Mouse (Mus musculus) MEL (cell line): Measurements from ENCODE around the gene Ptcra. TPM values are rescaled to one million over a fixed set of nuclear protein-coding genes. Genes with fewer than 3 reads are reported as not detected.

Source experiments
- DNase-seq: peaks from one replicate; pipeline ENCODE4 v3.0.0; 2011; ENCODE audit warnings: low read depth, low spot score
- H3K27ac ChIP-seq: 2 replicates; pipeline ENCODE4 v1.5.1; 2012; ENCODE audit warnings: low read depth, mild to moderate bottlenecking, control low read depth, low read length, moderate library complexity; ENCODE audit not compliant: control insufficient read depth
- H3K27me3 ChIP-seq, 2 experiments: fragments of 150-350 bp in 1 of 2; sonication (generic) in 1 of 2; 2 replicates each; pipeline ENCODE4 v1.6.1; 2012; ENCODE audit warnings: low read length in 2 of 2, mild to moderate bottlenecking in 2 of 2, improper control_type of control experiment in 1 of 2, moderate library complexity in 1 of 2; ENCODE audit not compliant: insufficient read depth in 2 of 2, control insufficient read depth in 1 of 2
- H3K36me3 ChIP-seq, 2 experiments: 2 replicates each; pipeline ENCODE4 v1.6.1; 2012 to 2014; ENCODE audit warnings: low read length in 2 of 2, improper control_type of control experiment in 1 of 2, inconsistent platforms in 1 of 2, mild to moderate bottlenecking in 1 of 2; ENCODE audit not compliant: insufficient read depth in 2 of 2, control insufficient read depth in 1 of 2
- H3K4me1 ChIP-seq, 2 experiments: fragments of 150-350 bp in 1 of 2; sonication (generic) in 1 of 2; 2 replicates each; pipeline ENCODE4 v1.6.1; 2012; ENCODE audit warnings: low read length in 2 of 2, improper control_type of control experiment in 1 of 2, mild to moderate bottlenecking in 1 of 2; ENCODE audit not compliant: insufficient read depth in 2 of 2, control insufficient read depth in 1 of 2
- H3K4me3 ChIP-seq, 2 experiments: fragments of 150-350 bp in 1 of 2; sonication (generic) in 1 of 2; 2 replicates each; pipeline ENCODE4 v1.5.1; 2012; ENCODE audit warnings: low read depth in 2 of 2, low read length in 2 of 2, mild to moderate bottlenecking in 2 of 2, moderate library complexity in 2 of 2, control low read depth in 1 of 2, improper control_type of control experiment in 1 of 2; ENCODE audit not compliant: control insufficient read depth in 1 of 2, insufficient read depth in 1 of 2
- H3K79me2 ChIP-seq: 2 replicates; pipeline ENCODE4 v1.6.1; 2012; ENCODE audit warnings: mild to moderate bottlenecking, low read length, moderate library complexity; ENCODE audit not compliant: control insufficient read depth, poor library complexity, insufficient read depth
- H3K9ac ChIP-seq: 2 replicates; pipeline ENCODE4 v1.6.1; 2012; ENCODE audit warnings: low read depth, mild to moderate bottlenecking, control low read depth, low read length, moderate library complexity; ENCODE audit not compliant: control insufficient read depth, poor library complexity, severe bottlenecking
- H3K9me3 ChIP-seq: fragments of 150-350 bp; sonication (generic); replicated peaks from 2 replicates; pipeline ENCODE4 v1.6.1; 2012; ENCODE audit warnings: mild to moderate bottlenecking, low read length, improper control_type of control experiment, moderate library complexity; ENCODE audit not compliant: insufficient read depth
- CHD1 ChIP-seq: IDR thresholded peaks from 2 replicates; pipeline ENCODE4 v1.6.1; 2012; ENCODE audit warnings: low read depth, mild to moderate bottlenecking, inconsistent platforms, low read length, improper control_type of control experiment
- CHD2 ChIP-seq: IDR thresholded peaks from 2 replicates; pipeline ENCODE4 v1.6.1; 2011; ENCODE audit warnings: low read length, improper control_type of control experiment
- E2F4 ChIP-seq: IDR thresholded peaks from 2 replicates; pipeline ENCODE4 v1.6.1; 2011; ENCODE audit warnings: low read depth, low read length, improper control_type of control experiment, borderline replicate concordance
- ELF1 ChIP-seq: IDR thresholded peaks from 2 replicates; pipeline ENCODE4 v1.6.1; 2014; ENCODE audit warnings: low read depth, mild to moderate bottlenecking, inconsistent platforms, low read length, improper control_type of control experiment, moderate library complexity
- EP300 ChIP-seq, 2 experiments: IDR thresholded peaks; 2 replicates each; pipeline ENCODE4 v1.6.1; 2011; ENCODE audit warnings: improper control_type of control experiment in 2 of 2, low read length in 2 of 2, low read depth in 1 of 2, mild to moderate bottlenecking in 1 of 2
- GABPA ChIP-seq: IDR thresholded peaks from 2 replicates; pipeline ENCODE4 v1.6.1; 2012; ENCODE audit warnings: low read depth, mild to moderate bottlenecking, inconsistent platforms, low read length, improper control_type of control experiment, moderate library complexity
- KAT2A ChIP-seq: conservative IDR thresholded peaks from 2 replicates; pipeline ENCODE4 v1.6.1; 2012; ENCODE audit warnings: low read depth, low read length, improper control_type of control experiment, inconsistent platforms
- MAFK ChIP-seq: IDR thresholded peaks from 2 replicates; pipeline ENCODE4 v1.6.1; 2011; ENCODE audit warnings: low read depth, mild to moderate bottlenecking, low read length, improper control_type of control experiment, borderline replicate concordance
- MAX ChIP-seq: IDR thresholded peaks from 2 replicates; pipeline ENCODE4 v1.6.1; 2011; ENCODE audit warnings: low read length, improper control_type of control experiment
- MEF2A ChIP-seq: IDR thresholded peaks from 2 replicates; pipeline ENCODE4 v1.6.1; 2014; ENCODE audit warnings: low read depth, mild to moderate bottlenecking, inconsistent platforms, low read length, improper control_type of control experiment; ENCODE audit not compliant: poor library complexity, insufficient replicate concordance, severe bottlenecking; ENCODE audit errors: extremely low read depth
- MXI1 ChIP-seq: IDR thresholded peaks from 2 replicates; pipeline ENCODE4 v1.6.1; 2011; ENCODE audit warnings: mild to moderate bottlenecking, low read depth, low read length, improper control_type of control experiment
- MYB ChIP-seq: IDR thresholded peaks from 2 replicates; pipeline ENCODE4 v1.6.1; 2011; ENCODE audit warnings: mild to moderate bottlenecking, low read depth, low read length, improper control_type of control experiment
- MYC ChIP-seq: IDR thresholded peaks from 2 replicates; pipeline ENCODE4 v1.6.1; 2011; ENCODE audit warnings: low read depth, mild to moderate bottlenecking, low read length, improper control_type of control experiment, moderate library complexity
- NELFE ChIP-seq: IDR thresholded peaks from 2 replicates; pipeline ENCODE4 v1.6.1; 2011; ENCODE audit warnings: low read depth, low read length, improper control_type of control experiment
- POLR2AphosphoS5 ChIP-seq: IDR thresholded peaks from 2 replicates; pipeline ENCODE4 v1.6.1; 2012; ENCODE audit warnings: low read depth, borderline replicate concordance, mild to moderate bottlenecking, inconsistent platforms, low read length, moderate library complexity, mixed read lengths
- RAD21 ChIP-seq: IDR thresholded peaks from 2 replicates; pipeline ENCODE4 v1.6.1; 2011; ENCODE audit warnings: mild to moderate bottlenecking, low read depth, low read length, improper control_type of control experiment
- RCOR1 ChIP-seq: IDR thresholded peaks from 2 replicates; pipeline ENCODE4 v1.6.1; 2012; ENCODE audit warnings: low read depth, mild to moderate bottlenecking, inconsistent platforms, low read length, improper control_type of control experiment
- SIN3A ChIP-seq: IDR thresholded peaks from 2 replicates; pipeline ENCODE4 v1.6.1; 2012; ENCODE audit warnings: low read length, improper control_type of control experiment, inconsistent platforms
- SMC3 ChIP-seq: IDR thresholded peaks from 2 replicates; pipeline ENCODE4 v1.6.1; 2011; ENCODE audit warnings: low read depth, low read length, improper control_type of control experiment
- TAL1 ChIP-seq: IDR thresholded peaks from 2 replicates; pipeline ENCODE4 v1.6.1; 2012; ENCODE audit warnings: mild to moderate bottlenecking, inconsistent platforms, low read length, moderate library complexity, mixed read lengths
- TCF12 ChIP-seq: IDR thresholded peaks from 2 replicates; pipeline ENCODE4 v1.6.1; 2014; ENCODE audit warnings: low read depth, mild to moderate bottlenecking, inconsistent platforms, low read length, improper control_type of control experiment, moderate library complexity
- UBTF ChIP-seq: IDR thresholded peaks from 2 replicates; pipeline ENCODE4 v1.6.1; 2012; ENCODE audit warnings: low read depth, mild to moderate bottlenecking, inconsistent platforms, low read length, improper control_type of control experiment, moderate library complexity, borderline replicate concordance; ENCODE audit not compliant: insufficient read depth
- USF1 ChIP-seq: IDR thresholded peaks from 2 replicates; pipeline ENCODE4 v1.6.1; 2014; ENCODE audit warnings: low read depth, mild to moderate bottlenecking, inconsistent platforms, low read length, improper control_type of control experiment, moderate library complexity
- USF2 ChIP-seq, 2 experiments: IDR thresholded peaks; 2 replicates each; pipeline ENCODE4 v1.6.1; 2011 to 2012; ENCODE audit warnings: improper control_type of control experiment in 2 of 2, low read length in 2 of 2, borderline replicate concordance in 1 of 2, inconsistent platforms in 1 of 2, low read depth in 1 of 2, mild to moderate bottlenecking in 1 of 2; ENCODE audit not compliant: insufficient read depth in 1 of 2
- ZKSCAN1 ChIP-seq: IDR thresholded peaks from 2 replicates; pipeline ENCODE4 v1.6.1; 2012; ENCODE audit warnings: low read depth, mild to moderate bottlenecking, inconsistent platforms, low read length, improper control_type of control experiment, moderate library complexity
- ZMIZ1 ChIP-seq: IDR thresholded peaks from 2 replicates; pipeline ENCODE4 v1.6.1; 2012; ENCODE audit warnings: low read depth, mild to moderate bottlenecking, inconsistent platforms, low read length, improper control_type of control experiment, moderate library complexity
- ZNF384 ChIP-seq: IDR thresholded peaks from 2 replicates; pipeline ENCODE4 v1.6.1; 2012; ENCODE audit warnings: low read depth, mild to moderate bottlenecking, inconsistent platforms, low read length, improper control_type of control experiment
- polyA plus RNA-seq, 2 experiments: library from polyadenylated mRNA; stranded (reverse) in 1 of 2; unstranded in 1 of 2; fragments of >175 nt in 1 of 2; fragments of >200 nt in 1 of 2; gene quantifications; 2 replicates each; pipeline versions ENCODE4 v1.2.1 to v1.2.4; 2012; ENCODE audit warnings: low replicate concordance in 2 of 2, low read depth in 1 of 2; ENCODE audit not compliant: insufficient read length in 2 of 2, insufficient read depth in 1 of 2, missing spikeins in 1 of 2
- total RNA-seq: library from RNA; depleted of rRNA; stranded (reverse); fragments of 300-350 nt; gene quantifications from 2 replicates; pipeline ENCODE4 v1.2.3, GENCODE M21; 2012

The Ptcra gene
- total and polyA plus RNA-seq, 3 experiments = 1.7 to 1.8 TPM; not detected in 1

DNA sequence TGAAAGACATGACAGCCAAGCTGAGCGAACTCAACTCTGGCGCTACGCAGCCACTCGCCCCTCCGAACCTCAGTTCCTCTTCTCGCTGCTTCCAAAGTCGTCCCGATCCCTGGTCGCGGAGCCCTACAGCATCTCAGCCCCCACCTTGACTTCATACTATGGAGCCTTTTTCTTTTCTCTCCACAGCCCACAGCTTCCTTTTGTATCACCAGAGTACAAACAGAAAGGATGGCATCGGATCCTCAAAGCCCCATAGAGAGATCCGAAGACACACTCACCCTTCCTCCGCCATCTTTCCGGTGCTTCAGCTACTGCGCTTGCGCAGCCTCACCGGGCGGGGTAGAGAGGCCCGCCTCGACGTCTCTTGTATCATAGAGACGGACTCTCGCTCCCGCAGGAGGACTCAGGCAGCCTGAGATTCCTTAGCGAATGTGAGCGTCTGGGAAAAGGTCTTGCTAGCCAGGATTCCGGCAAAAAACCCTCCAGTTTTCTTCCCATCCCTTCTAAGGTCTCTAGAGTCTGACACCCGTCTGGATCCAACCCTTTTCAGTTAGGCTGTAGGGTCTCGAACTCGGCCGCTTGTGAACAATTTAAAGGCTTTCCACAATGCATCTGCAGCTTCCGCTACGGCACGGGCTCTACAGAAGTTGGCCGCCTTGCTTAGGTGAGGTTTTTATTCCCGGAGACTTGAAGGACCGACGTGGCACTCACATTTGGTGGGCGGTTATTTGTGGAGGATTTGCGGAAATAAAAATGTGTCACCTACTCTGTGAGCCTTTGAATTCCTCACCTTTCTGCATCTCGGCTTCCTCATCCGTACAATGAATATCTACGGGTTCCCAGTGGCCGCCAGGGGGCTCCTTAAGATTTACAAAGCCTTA lies 19.1 kb upstream of the Ptcra start, which contains the start of gene Rpl7l1 (continued):
- TF ChIP-seq POLR2AphosphoS5 (peak; percentile 72; the same call in 1 of the 2 replicates), NELFE (peak; percentile 96), E2F4 (no peak), MYC (peak; percentile 98), MAFK (no peak), EP300 (IDR thresholded peaks at IDR 0.05; ENCODE audit: low read depth in 1 of 2, low read length in 2 of 2) (no peak), ZMIZ1 (peak; percentile 67), CHD1 (0 out of 2 replicates have a peak, but pooled peaks have one; percentile 64), KAT2A (peak; percentile 67), UBTF (no peak), TCF12 (peak; percentile 93), SMC3 (peak; percentile 94), TAL1 (no peak), RAD21 (peak; percentile 80), MEF2A (no peak), USF2 (IDR thresholded peaks at IDR 0.05; ENCODE audit: borderline replicate concordance in 1 of 2, insufficient read depth in 1 of 2, low read depth in 1 of 2, low read length in 2 of 2) (no peak), CHD2 (no peak), SIN3A (peak; percentile 82), ZKSCAN1 (no peak), MXI1 (0 out of 2 replicates have a peak, but pooled peaks have one; percentile 81), ELF1 (peak; percentile 69), ZNF384 (peak; percentile 54; the same call in 1 of the 2 replicates)
- TF ChIP-seq, all 39 proteins: peak for 27

DNA sequence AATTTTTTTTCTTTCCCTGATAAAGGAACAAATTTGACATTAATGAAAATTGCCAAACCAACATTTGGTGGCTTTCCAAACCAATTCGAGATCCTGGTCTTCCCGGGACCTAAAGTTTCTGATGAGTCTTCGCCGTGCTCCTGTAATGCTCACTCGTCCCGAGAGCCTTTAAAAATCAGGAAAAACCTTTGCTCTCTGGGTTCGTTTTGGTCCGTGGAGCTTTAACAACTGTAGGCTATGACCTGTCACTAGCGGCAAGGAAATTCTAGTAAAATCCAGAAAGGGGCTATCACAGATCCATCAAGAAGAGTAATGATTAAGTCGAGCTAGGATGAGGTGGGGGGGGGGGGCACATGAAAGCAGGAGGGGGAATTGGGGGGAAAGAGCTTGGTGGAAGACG lies 18.4 kb upstream of the Ptcra start:
- H3K4me1 ChIP-seq = peaks cover 2 to 10% of the 10 kb centered on the region in 2 experiments
- H3K27me3 ChIP-seq = no peaks in the 10 kb centered on the region
- H3K79me2 ChIP-seq = peaks cover 18% of the 10 kb centered on the region
- peaks cover 7 to 14% of the 10 kb centered on the region in 2 experiments for H3K36me3 ChIP-seq
- peak overlapping the region; percentile 88 for H3K9ac ChIP-seq
- H3K4me3 ChIP-seq = peak overlapping the region; percentile 69 to 75
- no peak for DNase-seq
- no peak for TF ChIP-seq RCOR1
- TF ChIP-seq MYB = no peak
- no peak for TF ChIP-seq KAT2A
- no peak for TF ChIP-seq GABPA
- no peak for TF ChIP-seq SIN3A
- TF ChIP-seq MXI1 = no peak
- no peak for TF ChIP-seq MAX
- no peak for TF ChIP-seq USF1
- TF ChIP-seq MAFK = no peak
- H3K27ac ChIP-seq = peak overlapping the region; percentile 68
- H3K9me3 ChIP-seq = no peaks in the 10 kb centered on the region
